Mouse (Mus musculus) spleen, postnatal 36 days (tissue): Measurements from ENCODE around the gene Chfr.
A peak's percentile ranks its signal among the peaks of the same experiment; 100 is the strongest.

Source experiments
- DNase-seq, 2 experiments: peaks; one replicate each; pipeline ENCODE4 v3.0.0; 2022; ENCODE audit warnings: low spot score in 2 of 2, mixed read lengths in 1 of 2

The Chfr gene

DNA sequence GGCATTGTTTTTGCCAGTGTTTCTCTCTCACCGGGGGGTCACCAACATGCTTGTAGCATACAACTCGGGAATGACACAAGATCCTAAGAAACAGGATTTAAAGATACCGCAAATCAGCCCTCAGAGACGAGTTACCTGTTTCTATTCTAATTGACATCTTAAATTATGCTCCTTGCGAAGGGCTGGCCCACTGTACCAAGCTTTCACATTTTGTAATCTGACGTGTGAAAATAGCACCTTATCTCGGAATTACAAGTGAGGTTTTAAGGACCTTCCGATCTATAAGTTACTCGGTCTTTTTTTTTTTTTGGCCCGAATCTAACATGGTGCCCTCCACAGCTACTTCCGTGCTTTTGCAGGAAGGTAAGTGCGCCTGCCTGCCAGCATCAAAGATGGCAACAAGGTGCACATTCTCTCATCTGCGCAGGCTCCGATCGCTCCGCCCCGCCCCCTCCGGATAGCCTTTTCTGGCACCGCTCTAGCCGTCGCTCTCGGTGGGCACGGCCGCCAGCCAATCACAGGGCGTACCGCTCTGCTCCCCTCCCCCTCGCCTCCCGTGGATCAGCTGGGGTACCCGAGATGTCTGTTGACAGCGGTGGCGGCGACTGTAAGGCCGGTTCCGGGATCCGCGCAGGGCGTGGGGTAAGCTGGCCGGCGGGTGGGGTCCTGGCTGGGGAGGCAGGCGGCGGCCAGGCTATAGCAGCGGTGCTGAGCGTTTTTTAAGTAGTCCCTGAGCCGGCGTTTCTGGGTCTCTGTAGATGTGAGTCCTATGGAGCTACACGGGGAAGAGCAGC lies at the start of gene Chfr:
Chfr (plus strand) TSS at position 550 of the 794 bp plus-strand sequence.
- peak; percentile 99 to 100 for DNase-seq

DNA sequence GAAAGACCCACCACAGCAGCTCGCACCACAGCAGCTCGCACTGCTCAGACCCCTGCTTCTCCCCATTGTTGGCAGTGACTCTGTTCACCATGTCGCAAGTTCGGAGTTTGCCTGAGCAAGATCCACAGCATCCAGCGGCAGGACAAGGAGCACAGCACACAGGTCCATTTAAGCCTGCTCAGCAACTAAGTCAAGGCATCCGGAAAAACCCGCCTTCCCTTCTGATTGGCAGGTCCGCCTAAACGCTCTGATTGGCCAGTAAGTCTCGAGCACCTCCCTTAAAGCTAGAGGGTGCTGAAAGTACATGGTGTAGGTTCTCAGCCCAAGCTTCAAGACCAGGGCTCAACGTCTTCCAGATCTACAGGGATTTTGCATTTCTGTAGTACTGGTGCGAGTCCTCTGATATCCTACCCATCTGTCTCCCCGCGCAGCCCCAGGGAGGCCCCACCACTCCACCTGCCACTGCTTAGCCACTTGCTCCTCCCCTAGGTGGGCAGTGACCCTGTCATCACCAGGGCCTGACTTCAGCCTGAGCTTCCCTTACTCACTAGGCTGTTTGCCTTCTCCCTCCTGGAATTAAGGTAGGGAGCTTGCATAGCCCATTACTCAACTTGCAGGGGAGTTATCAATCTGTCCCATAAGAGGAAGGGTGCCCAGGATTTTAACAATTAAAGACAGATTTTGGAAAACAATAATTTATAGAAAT lies 49.3 kb upstream of the Chfr start:
- no peak for DNase-seq

- no peak for DNase-seq
Measured at GRCm38 (mm10) chr5:110091546-110091945, 44.1 kb upstream of the Chfr start.

DNA sequence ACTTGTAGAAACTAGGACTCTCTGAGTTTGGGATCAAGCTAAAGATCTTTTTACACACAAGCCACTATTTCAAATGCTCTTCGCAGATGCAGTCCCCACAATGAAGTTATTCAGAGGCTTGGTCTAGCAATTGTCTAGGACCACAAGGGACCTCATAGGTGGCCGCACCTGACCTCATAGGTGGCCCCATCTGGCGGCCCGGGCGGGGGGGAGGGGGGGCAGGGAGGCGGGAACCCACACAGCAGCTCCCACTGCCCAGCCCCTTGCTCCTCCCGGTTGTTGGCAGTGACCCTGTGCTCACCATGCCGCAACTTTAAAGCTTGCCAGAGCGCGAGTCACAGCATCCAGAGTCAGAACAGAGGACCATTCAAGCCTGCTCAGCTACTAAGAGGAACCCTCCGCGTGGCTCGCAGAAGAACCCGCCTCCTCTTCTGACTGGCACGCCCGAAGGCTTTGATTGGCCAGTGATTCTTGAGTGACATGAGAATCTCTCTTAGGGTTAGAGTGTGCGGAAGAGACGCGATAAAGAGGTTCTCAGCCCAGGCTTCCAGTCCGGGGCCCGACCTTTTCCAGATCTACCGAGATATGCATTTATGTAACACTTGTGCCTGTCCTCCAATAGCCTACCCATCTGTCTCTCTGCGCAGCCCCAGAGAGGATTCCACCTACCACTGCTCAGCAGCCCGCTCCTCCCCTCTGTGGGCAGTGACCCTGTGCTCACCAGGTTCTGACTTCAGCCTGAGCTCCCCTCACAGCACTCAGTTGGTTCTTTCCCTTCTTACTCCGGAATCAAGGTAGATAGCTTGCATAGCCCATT lies 41.4 kb upstream of the Chfr start, which contains the start of gene Gm35315:
Gm35315 (minus strand) TSS at position 391 of the 817 bp plus-strand sequence.
- peak; percentile 87 to 88 for DNase-seq

- DNase-seq, result no peak
Measured at GRCm38 (mm10) chr5:110094847-110095213, 40.8 kb upstream of the Chfr start.

DNA sequence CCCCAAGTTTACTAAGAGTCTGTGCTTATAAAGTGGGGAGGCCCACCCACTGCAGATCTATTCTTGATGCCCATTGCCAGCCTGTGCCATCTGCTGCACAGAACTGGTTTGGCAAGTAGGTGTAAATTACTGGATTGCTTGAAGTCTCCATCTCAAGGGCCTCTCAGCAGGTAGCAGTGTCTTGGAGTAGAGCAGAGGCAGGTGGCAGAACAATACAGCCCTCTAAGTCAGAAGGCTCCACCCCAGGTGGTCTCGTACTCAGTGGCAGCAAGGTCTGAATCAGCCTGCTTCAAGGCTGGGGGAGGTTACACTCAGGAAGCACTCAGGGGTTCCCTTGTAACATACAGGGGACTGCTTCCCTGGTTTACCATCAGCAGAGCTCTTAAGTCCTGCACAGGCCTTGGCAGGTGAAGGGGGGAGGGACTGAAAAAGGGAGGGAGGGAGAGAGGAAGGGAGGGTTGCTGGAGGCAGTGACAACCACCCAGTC lies 36.6 kb upstream of the Chfr start:
- no peak for DNase-seq

DNA sequence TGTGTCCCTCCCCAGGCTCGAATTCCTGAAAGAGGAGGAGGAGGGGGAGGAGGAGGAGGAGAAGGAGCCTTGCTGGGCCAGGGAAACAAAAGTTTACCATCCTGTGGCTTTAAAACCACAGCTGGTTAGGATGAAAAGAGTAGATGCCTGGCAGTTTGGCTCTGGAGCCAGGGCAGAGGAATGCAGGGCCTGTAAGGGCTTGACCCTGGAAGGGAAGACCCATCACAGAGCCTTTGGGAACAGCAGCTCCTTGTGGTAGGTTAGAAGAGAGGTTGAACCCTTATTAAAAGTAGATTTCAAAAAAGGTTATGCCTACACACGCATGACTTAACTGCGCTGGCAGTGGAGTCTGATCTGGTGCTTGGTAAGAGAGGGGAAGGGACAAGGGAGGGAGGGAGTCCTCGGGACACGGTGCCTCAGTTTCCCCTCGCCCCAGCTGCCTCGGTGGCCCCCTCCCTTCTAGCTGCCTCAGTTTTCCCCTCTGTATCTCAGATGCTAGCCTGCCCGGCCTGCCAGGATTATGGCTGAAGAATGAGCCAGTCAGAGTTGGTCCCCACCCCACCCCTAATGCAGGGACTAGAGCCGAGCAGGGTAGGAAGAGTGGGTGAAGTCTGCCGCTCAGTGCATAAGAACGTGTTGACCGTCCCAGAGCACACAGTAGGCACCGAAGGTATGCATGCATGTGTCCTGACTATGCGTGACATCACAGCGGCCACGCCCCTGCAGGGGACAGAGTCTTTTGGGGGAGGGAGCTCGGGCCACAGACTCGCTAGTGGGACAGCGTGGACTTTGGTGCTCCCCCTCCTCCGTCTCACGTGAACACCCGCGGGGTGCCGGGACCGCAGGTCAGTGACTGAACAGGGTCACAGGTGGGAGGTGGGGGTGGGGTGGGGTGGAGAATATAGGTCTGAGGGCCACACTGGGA lies 35.7 kb upstream of the Chfr start, which contains the start of gene Plcxd1:
Plcxd1 (plus strand) TSS at position 314 of the 925 bp plus-strand sequence.
- DNase-seq, result no peak

GRCm38 (mm10) chr5:110100921-110101631 lies 34.6 kb upstream of the Chfr start:
- peak; percentile 35 to 38 for DNase-seq

- DNase-seq, result peak; percentile 18 to 29
Measured at GRCm38 (mm10) chr5:110101716-110102347, 33.8 kb upstream of the Chfr start.

- no peak for DNase-seq
Measured at GRCm38 (mm10) chr5:110102429-110102828, 33.2 kb upstream of the Chfr start.

DNA sequence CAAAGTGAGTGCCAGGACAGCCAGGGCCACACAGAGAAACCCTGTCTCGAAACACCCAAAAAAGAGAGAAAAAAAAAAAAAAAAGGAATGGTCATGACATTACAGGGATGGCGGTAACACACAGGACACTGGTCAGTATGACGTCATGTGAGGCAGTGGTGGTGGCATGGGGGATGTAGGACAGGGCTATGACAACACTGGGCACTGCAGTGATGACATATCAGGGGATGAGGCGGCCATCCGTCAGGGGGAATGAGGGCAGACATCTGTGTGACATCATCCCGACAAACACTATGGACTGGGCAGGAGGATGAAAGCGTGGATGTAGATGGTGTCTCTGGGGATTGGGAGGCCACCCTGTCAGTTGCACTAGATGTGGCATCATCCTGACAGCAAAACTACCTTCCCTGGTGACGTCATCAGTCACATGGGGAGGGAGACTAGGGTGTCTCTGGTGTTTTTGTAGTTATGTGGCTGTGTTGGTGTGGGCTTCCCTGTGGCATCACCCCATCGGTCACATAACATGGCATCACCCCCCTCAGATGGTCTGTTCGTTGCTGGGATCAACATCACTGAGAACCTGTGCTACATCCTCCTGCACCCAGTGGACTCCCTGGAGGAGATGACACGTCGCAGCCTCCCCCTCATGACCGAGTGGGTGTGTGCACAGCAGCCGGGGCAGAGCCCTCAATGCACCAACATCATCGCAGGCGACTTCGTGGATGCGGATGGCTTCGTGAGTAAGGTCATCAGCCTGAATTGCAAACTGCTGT lies 32.6 kb upstream of the Chfr start:
- DNase-seq, result no peak

- DNase-seq, result no peak
Measured at GRCm38 (mm10) chr5:110103901-110104615, 31.6 kb upstream of the Chfr start.

DNA sequence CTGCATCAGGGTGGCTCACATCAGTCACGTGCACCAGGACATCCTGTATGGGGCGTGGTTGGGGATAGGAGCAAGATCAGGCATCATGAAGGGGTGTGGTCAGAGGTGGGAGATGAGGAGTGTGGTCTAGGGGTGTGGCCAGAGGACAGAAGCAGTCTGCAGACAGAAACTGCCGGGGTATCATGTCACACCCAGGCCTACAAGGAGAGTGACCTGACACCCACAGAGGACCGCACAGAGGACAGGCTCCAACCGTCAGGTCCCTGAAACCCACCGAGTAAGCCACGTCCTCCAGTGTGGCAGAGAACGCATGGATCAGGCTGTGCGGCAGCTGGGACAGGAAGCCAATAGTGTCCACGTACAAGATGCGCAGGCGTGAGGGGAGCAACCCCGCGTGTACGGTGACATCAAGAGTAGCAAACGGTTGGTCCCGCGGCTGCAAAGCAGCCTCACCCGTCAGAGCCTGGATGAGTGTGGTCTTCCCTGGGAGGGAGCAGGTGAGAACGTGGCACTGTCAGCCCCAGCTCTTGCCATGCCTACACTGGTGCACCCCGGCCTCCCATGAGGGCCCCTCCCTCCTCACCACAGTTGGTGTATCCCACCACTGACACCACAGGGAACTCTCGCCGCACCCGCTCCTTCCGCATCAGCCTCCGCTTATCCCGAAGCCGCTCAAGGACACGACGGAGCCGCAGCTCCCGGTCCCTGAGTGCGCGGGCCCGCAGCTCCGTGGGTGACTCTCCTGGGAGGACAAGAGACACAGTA lies 30.8 kb upstream of the Chfr start:
- DNase-seq, result no peak

DNA sequence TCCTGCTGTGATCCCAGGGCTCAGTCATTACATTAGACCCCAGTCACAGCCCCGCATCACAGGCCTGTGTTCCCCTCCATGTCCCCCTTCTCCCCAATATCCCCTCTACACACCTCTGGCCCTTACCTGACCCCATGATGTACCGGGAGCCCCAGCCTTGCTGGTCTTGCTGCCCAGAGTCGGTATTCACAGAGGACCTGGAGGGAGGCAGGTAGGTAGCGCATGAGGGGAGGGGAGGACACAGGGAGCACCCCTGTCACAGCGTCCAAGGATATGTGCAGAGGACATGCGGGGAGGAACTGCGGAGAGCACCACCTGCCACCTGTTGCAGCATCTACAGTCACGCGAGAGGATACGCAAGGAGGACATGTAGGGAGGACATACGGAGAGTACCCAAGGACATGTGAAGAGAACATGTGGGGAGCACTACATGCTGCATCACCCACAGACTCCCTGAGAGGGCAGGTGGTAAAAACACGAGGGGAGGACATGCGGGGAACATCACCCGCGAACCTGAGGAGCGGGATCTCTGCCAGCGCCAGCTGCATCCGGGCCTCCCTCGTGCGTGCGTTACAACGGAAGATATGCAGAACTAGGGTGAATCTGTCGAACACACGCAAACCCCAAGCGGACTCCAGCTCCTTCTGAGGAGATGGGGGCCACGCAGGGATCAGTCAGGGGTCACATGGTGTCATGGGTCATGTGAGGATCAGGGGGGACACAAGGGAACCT lies 29.3 kb upstream of the Chfr start:
- DNase-seq, result no peak

GRCm38 (mm10) chr5:110106901-110107564 lies 28.6 kb upstream of the Chfr start:
- DNase-seq, result peak; percentile 6 to 23
